Mouse (Mus musculus): ENCODE measurements around the gene Prss36.

DNA sequence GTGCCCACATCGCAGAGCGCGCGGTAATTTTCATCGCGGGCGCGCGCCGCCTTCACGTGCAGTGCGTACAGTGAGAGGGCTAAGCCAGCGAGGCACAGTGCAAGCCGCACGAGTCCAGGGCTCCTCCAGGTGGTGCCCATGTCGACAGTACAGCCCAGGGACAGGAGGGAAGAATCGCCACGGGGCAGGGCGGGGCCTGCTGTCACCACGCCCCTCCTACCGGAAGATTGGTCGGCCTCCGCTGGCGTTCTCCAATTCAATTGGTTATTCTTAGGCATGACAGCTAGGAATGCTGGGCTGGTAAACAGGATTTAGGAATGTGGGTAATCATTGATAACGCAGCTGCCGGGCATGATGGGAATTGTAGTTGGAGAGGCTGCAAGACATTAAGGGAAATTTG is 51.1 kb downstream of the Prss36 start, which contains the start of the genes Gm21974 and Vkorc1:
- TF ChIP-seq CTCF (IDR thresholded peaks at IDR 0.05; ENCODE audit: low read depth), result peak; percentile 68
- TF ChIP-seq EP300 (IDR thresholded peaks at IDR 0.05; ENCODE audit: low read depth), result peak; percentile 23; the same call in 1 of the 2 replicates

All from liver, postnatal 0 days (tissue).